Mouse (Mus musculus) fat pad, adult 2 months (tissue): ENCODE measurements around the gene Med25.

Source experiments
- DNase-seq: peaks from one replicate; pipeline ENCODE4 v3.0.0-alpha.2; 2011; ENCODE audit warnings: low read depth, low spot score; ENCODE audit errors: extremely low read depth

The Med25 gene

GRCm38 (mm10) chr7:44850146-44850545, 42.4 kb downstream of the Med25 start:
- DNase-seq: no peak

- DNase-seq: peak; percentile 78
Observed at GRCm38 (mm10) chr7:44849416-44850111, 42.9 kb downstream of the Med25 start.

GRCm38 (mm10) chr7:44848561-44849415, 43.7 kb downstream of the Med25 start, which contains the start of the genes Akt1s1 and Tbc1d17:
TSS of gene Akt1s1 (plus strand) at chr7:44848991.
TSS of gene Tbc1d17 (minus strand) at chr7:44849079.
- DNase-seq: peak; percentile 99

- DNase-seq: no peak
Observed at GRCm38 (mm10) chr7:44847772-44848171, 44.7 kb downstream of the Med25 start.

- no peak for DNase-seq
Observed at GRCm38 (mm10) chr7:44846804-44847203, 45.7 kb downstream of the Med25 start.

GRCm38 (mm10) chr7:44845006-44845405, 47.5 kb downstream of the Med25 start:
- no peak for DNase-seq

- DNase-seq: no peak
Observed at GRCm38 (mm10) chr7:44841825-44842463, 50.6 kb downstream of the Med25 start.

GRCm38 (mm10) chr7:44840426-44840825, 52.1 kb downstream of the Med25 start:
- no peak for DNase-seq

- DNase-seq: no peak
Observed at GRCm38 (mm10) chr7:44839491-44840191, 52.9 kb downstream of the Med25 start.

- no peak for DNase-seq
Observed at GRCm38 (mm10) chr7:44839171-44839490, 53.4 kb downstream of the Med25 start.

GRCm38 (mm10) chr7:44838073-44838472, 54.4 kb downstream of the Med25 start:
- DNase-seq: no peak

- no peak for DNase-seq
Observed at GRCm38 (mm10) chr7:44836423-44837053, 56.0 kb downstream of the Med25 start.

- no peak for DNase-seq
Observed at GRCm38 (mm10) chr7:44836016-44836404, 56.5 kb downstream of the Med25 start.

GRCm38 (mm10) chr7:44835373-44836015, 57.0 kb downstream of the Med25 start:
- no peak for DNase-seq

GRCm38 (mm10) chr7:44832763-44833162, 59.7 kb downstream of the Med25 start:
- no peak for DNase-seq

GRCm38 (mm10) chr7:44828706-44829105, 63.8 kb downstream of the Med25 start:
- no peak for DNase-seq

- no peak for DNase-seq
Observed at GRCm38 (mm10) chr7:44826771-44827170, 65.7 kb downstream of the Med25 start.
